Mouse (Mus musculus) gastrocnemius, adult 18-20 months (tissue): ENCODE data around the gene Fancc. TPM values are rescaled to one million over a fixed set of nuclear protein-coding genes. Genes with fewer than 3 reads are reported as not detected.
"Not testable (repeated sequence)": the region's sequence is repeated elsewhere in the genome, so short reads cannot be mapped to it uniquely, and the experiment has no call there.

Source experiments
- DNase-seq: peaks from one replicate; pipeline ENCODE4 v3.0.0; 2021; ENCODE audit warnings: low spot score
- total RNA-seq, 2 experiments: library from RNA; stranded (reverse); gene quantifications; 2 replicates each; pipeline ENCODE4 v1.2.3; 2021

The Fancc gene
- total RNA-seq, 2 experiments from 2014 or later = 1.2 to 1.8 TPM

- DNase-seq = no peak
These were observed 19.5 kb upstream of the Fancc start for GRCm38 (mm10) chr13:63516535-63516934.

- no peak for DNase-seq
These were observed 18.5 kb upstream of the Fancc start for GRCm38 (mm10) chr13:63515542-63515941.

- DNase-seq = no peak
These were observed 17.9 kb upstream of the Fancc start for GRCm38 (mm10) chr13:63514931-63515360.

GRCm38 (mm10) chr13:63513374-63514098, 16.5 kb upstream of the Fancc start:
- DNase-seq = no peak

- DNase-seq = no peak
These were observed 15.3 kb upstream of the Fancc start for GRCm38 (mm10) chr13:63512411-63512810.

GRCm38 (mm10) chr13:63507821-63508220, 10.7 kb upstream of the Fancc start:
- no peak for DNase-seq

- no peak for DNase-seq
These were observed 10.0 kb upstream of the Fancc start for GRCm38 (mm10) chr13:63507001-63507556.

GRCm38 (mm10) chr13:63506364-63506763, 9.3 kb upstream of the Fancc start:
- DNase-seq = no peak

- DNase-seq = no peak
These were observed 5.3 kb upstream of the Fancc start for GRCm38 (mm10) chr13:63502391-63502790.

- DNase-seq = no peak
These were observed 2.4 kb upstream of the Fancc start for GRCm38 (mm10) chr13:63499489-63499888.

- DNase-seq = no peak
These were observed 9.4 kb downstream of the Fancc start for GRCm38 (mm10) chr13:63487707-63488042.

- DNase-seq = no peak
These were observed 10.0 kb downstream of the Fancc start for GRCm38 (mm10) chr13:63486791-63487706.

- DNase-seq = no peak
These were observed 21.7 kb downstream of the Fancc start for GRCm38 (mm10) chr13:63475356-63475755.

- DNase-seq = peak; percentile 31
These were observed 44.2 kb downstream of the Fancc start for GRCm38 (mm10) chr13:63452898-63453297.

- DNase-seq = no peak
These were observed 45.9 kb downstream of the Fancc start for GRCm38 (mm10) chr13:63451140-63451539.

GRCm38 (mm10) chr13:63445419-63445818, 51.7 kb downstream of the Fancc start:
- no peak for DNase-seq

GRCm38 (mm10) chr13:63432759-63433158, 64.3 kb downstream of the Fancc start:
- DNase-seq = no peak

GRCm38 (mm10) chr13:63431857-63432191, 65.3 kb downstream of the Fancc start:
- no peak for DNase-seq

GRCm38 (mm10) chr13:63431030-63431856, 65.8 kb downstream of the Fancc start:
- DNase-seq = peak; percentile 89

- DNase-seq = no peak
These were observed 66.4 kb downstream of the Fancc start for GRCm38 (mm10) chr13:63430681-63431029.

- DNase-seq = no peak
These were observed 66.9 kb downstream of the Fancc start for GRCm38 (mm10) chr13:63430206-63430605.

GRCm38 (mm10) chr13:63428211-63428610, 68.9 kb downstream of the Fancc start:
- not testable (repeated sequence) for DNase-seq
